Mouse (Mus musculus): ENCODE data around the gene Selenon. TPM values are rescaled to one million over a fixed set of nuclear protein-coding genes. Genes with fewer than 3 reads are reported as not detected.

Gene Selenon
- total and polyA plus RNA-seq, 2 experiments = 0.74 to 2.4 TPM

GRCm38 (mm10) chr4:134516981-134517380, 35.0 kb downstream of the Selenon start:
- WGBS = 75% methylated on average over 8 of the region's 8 CpGs
- H3K4me3 ChIP-seq (ENCODE audit: insufficient read depth, low read depth, low read length) = no peak overlapping the region
- H3K36me3 ChIP-seq (ENCODE audit: control insufficient read depth, insufficient read depth, low read length) = no peaks in the 10 kb centered on the region
- no peak overlapping the region for H3K27ac ChIP-seq (replicated peaks; ENCODE audit: insufficient read depth, low read depth, low read length)
- no peak overlapping the region for H3K9ac ChIP-seq (ENCODE audit: low read depth, low read length)
- no peak for DNase-seq (ENCODE audit: extremely low read depth, low read depth, low spot score)
- no peaks in the 10 kb centered on the region for H3K27me3 ChIP-seq (ENCODE audit: control insufficient read depth, insufficient read depth, low read length)
- H3K79me2 ChIP-seq (ENCODE audit: control insufficient read depth, insufficient read depth, low read length) = no peaks in the 10 kb centered on the region; the same call in 1 of the 2 replicates
- TF ChIP-seq CTCF (IDR thresholded peaks at IDR 0.05; ENCODE audit: low read depth, low read length) = no peak
- no peaks in the 10 kb centered on the region for H3K4me1 ChIP-seq (ENCODE audit: control insufficient read depth, insufficient read depth, low read length)

GRCm38 (mm10) chr4:134515614-134516013, 36.4 kb downstream of the Selenon start:
- no peak for TF ChIP-seq CTCF (IDR thresholded peaks at IDR 0.05; ENCODE audit: low read depth, low read length)
- TF ChIP-seq POLR2A (IDR thresholded peaks at IDR 0.05; ENCODE audit: extremely low read depth, insufficient read depth, low read length) = no peak
- peaks cover 3% of the 10 kb centered on the region; the same call in 1 of the 2 replicates for H3K4me1 ChIP-seq (ENCODE audit: control insufficient read depth, insufficient read depth, low read length)
- H3K79me2 ChIP-seq (ENCODE audit: control insufficient read depth, insufficient read depth, low read length) = no peaks in the 10 kb centered on the region; the same call in 1 of the 2 replicates
- H3K36me3 ChIP-seq (ENCODE audit: control insufficient read depth, insufficient read depth, low read length) = no peaks in the 10 kb centered on the region
- H3K27me3 ChIP-seq (ENCODE audit: control insufficient read depth, insufficient read depth, low read length) = no peaks in the 10 kb centered on the region
- no peak for DNase-seq (ENCODE audit: extremely low read depth, low read depth, low spot score)
- H3K9ac ChIP-seq (ENCODE audit: low read depth, low read length) = no peak overlapping the region
- 87% methylated on average over 7 of the region's 7 CpGs for WGBS
- H3K4me3 ChIP-seq (ENCODE audit: insufficient read depth, low read depth, low read length) = no peak overlapping the region
- H3K27ac ChIP-seq (replicated peaks; ENCODE audit: insufficient read depth, low read depth, low read length) = no peak overlapping the region

- H3K4me3 ChIP-seq (ENCODE audit: insufficient read depth, low read depth, low read length) = no peak overlapping the region
- DNase-seq (ENCODE audit: extremely low read depth, low read depth, low spot score) = no peak
- TF ChIP-seq POLR2A (IDR thresholded peaks at IDR 0.05; ENCODE audit: extremely low read depth, insufficient read depth, low read length) (no peak), CTCF (IDR thresholded peaks at IDR 0.05; ENCODE audit: low read depth, low read length) (no peak)
- H3K9ac ChIP-seq (ENCODE audit: low read depth, low read length) = no peak overlapping the region
- peaks cover 3% of the 10 kb centered on the region; the same call in 1 of the 2 replicates for H3K4me1 ChIP-seq (ENCODE audit: control insufficient read depth, insufficient read depth, low read length)
- H3K27me3 ChIP-seq (ENCODE audit: control insufficient read depth, insufficient read depth, low read length) = no peaks in the 10 kb centered on the region
- no peaks in the 10 kb centered on the region; the same call in 1 of the 2 replicates for H3K79me2 ChIP-seq (ENCODE audit: control insufficient read depth, insufficient read depth, low read length)
- H3K27ac ChIP-seq (replicated peaks; ENCODE audit: insufficient read depth, low read depth, low read length) = no peak overlapping the region
- no peaks in the 10 kb centered on the region for H3K36me3 ChIP-seq (ENCODE audit: control insufficient read depth, insufficient read depth, low read length)
- 82% methylated on average over 11 of the region's 11 CpGs for WGBS
These were observed 37.5 kb downstream of the Selenon start for GRCm38 (mm10) chr4:134514309-134514930.

- 12% methylated on average over 15 of the region's 15 CpGs for WGBS
- H3K4me3 ChIP-seq (ENCODE audit: insufficient read depth, low read depth, low read length) = no peak overlapping the region
- no peak overlapping the region for H3K9ac ChIP-seq (ENCODE audit: low read depth, low read length)
- no peak for DNase-seq (ENCODE audit: extremely low read depth, low read depth, low spot score)
- H3K36me3 ChIP-seq (ENCODE audit: control insufficient read depth, insufficient read depth, low read length) = peaks cover under 1% of the 10 kb centered on the region; the same call in 1 of the 2 replicates
- H3K27me3 ChIP-seq (ENCODE audit: control insufficient read depth, insufficient read depth, low read length) = no peaks in the 10 kb centered on the region
- H3K27ac ChIP-seq (replicated peaks; ENCODE audit: insufficient read depth, low read depth, low read length) = no peak overlapping the region
- no peaks in the 10 kb centered on the region; the same call in 1 of the 2 replicates for H3K79me2 ChIP-seq (ENCODE audit: control insufficient read depth, insufficient read depth, low read length)
- peak; percentile 69 for TF ChIP-seq CTCF (IDR thresholded peaks at IDR 0.05; ENCODE audit: low read depth, low read length)
- TF ChIP-seq POLR2A (IDR thresholded peaks at IDR 0.05; ENCODE audit: extremely low read depth, insufficient read depth, low read length) = no peak
- H3K4me1 ChIP-seq (ENCODE audit: control insufficient read depth, insufficient read depth, low read length) = peaks cover 3% of the 10 kb centered on the region; the same call in 1 of the 2 replicates
These were observed 39.2 kb downstream of the Selenon start for GRCm38 (mm10) chr4:134512798-134513197.

- no peak for TF ChIP-seq POLR2A (IDR thresholded peaks at IDR 0.05; ENCODE audit: extremely low read depth, insufficient read depth, low read length)
- no peak overlapping the region for H3K4me3 ChIP-seq (ENCODE audit: insufficient read depth, low read depth, low read length)
- 36% methylated on average over 6 of the region's 6 CpGs for WGBS
- H3K9ac ChIP-seq (ENCODE audit: low read depth, low read length) = no peak overlapping the region
- DNase-seq (ENCODE audit: extremely low read depth, low read depth, low spot score) = no peak
- H3K27ac ChIP-seq (replicated peaks; ENCODE audit: insufficient read depth, low read depth, low read length) = no peak overlapping the region
- peaks cover 6% of the 10 kb centered on the region; the same call in 1 of the 2 replicates for H3K4me1 ChIP-seq (ENCODE audit: control insufficient read depth, insufficient read depth, low read length)
- H3K27me3 ChIP-seq (ENCODE audit: control insufficient read depth, insufficient read depth, low read length) = no peaks in the 10 kb centered on the region
- H3K79me2 ChIP-seq (ENCODE audit: control insufficient read depth, insufficient read depth, low read length) = no peaks in the 10 kb centered on the region; the same call in 1 of the 2 replicates
- peaks cover 3% of the 10 kb centered on the region; the same call in 1 of the 2 replicates for H3K36me3 ChIP-seq (ENCODE audit: control insufficient read depth, insufficient read depth, low read length)
These were observed 40.2 kb downstream of the Selenon start for GRCm38 (mm10) chr4:134511730-134512129.

GRCm38 (mm10) chr4:134510845-134511411, 41.0 kb downstream of the Selenon start, which contains the start of gene Aunip:
Aunip (plus strand) TSS chr4:134510999.
- H3K36me3 ChIP-seq (ENCODE audit: control insufficient read depth, insufficient read depth, low read length) = peaks cover 3% of the 10 kb centered on the region; the same call in 1 of the 2 replicates
- no peak within 1 kb of the TSS for H3K27ac ChIP-seq (replicated peaks; ENCODE audit: insufficient read depth, low read depth, low read length)
- H3K4me1 ChIP-seq (ENCODE audit: control insufficient read depth, insufficient read depth, low read length) = peaks cover 6% of the 10 kb centered on the region; the same call in 1 of the 2 replicates
- TF ChIP-seq CTCF (IDR thresholded peaks at IDR 0.05; ENCODE audit: low read depth, low read length) (no peak), POLR2A (IDR thresholded peaks at IDR 0.05; ENCODE audit: extremely low read depth, insufficient read depth, low read length) (no peak)
- DNase-seq (ENCODE audit: extremely low read depth, low read depth, low spot score) = peak; percentile 83
- no peak within 1 kb of the TSS; the same call in 1 of the 2 replicates for H3K9ac ChIP-seq (ENCODE audit: low read depth, low read length)
- no peaks in the 10 kb centered on the region; the same call in 1 of the 2 replicates for H3K79me2 ChIP-seq (ENCODE audit: control insufficient read depth, insufficient read depth, low read length)
- H3K27me3 ChIP-seq (ENCODE audit: control insufficient read depth, insufficient read depth, low read length) = no peaks in the 10 kb centered on the region
- H3K4me3 ChIP-seq (ENCODE audit: insufficient read depth, low read depth, low read length) = peak within 1 kb of the TSS; percentile 37; the same call in 1 of the 2 replicates
- under 1% methylated on average over 42 of the region's 42 CpGs for WGBS
